Mouse (Mus musculus): ENCODE measurements around the gene 4930583I09Rik. TPM values are rescaled to one million over a fixed set of nuclear protein-coding genes. Genes with fewer than 3 reads are reported as not detected.

4930583I09Rik gene
- total RNA-seq (2014; rRNA removed) (not detected in 2 replicates), polyA plus RNA-seq (2015; fragmentation: Nextera tagmentation; extraction: Ambion mirVana) (not detected in 2 replicates)

GRCm38 (mm10) chr17:64835928-64836327 is at the start of gene 4930583I09Rik:
4930583I09Rik (minus strand) TSS chr17:64836071.
- WGBS, result 62% methylated on average over 6 of the region's 6 CpGs
- no peaks in the 10 kb centered on the region for H3K36me3 ChIP-seq (ENCODE audit: insufficient read depth, low read length)
- no peak for DNase-seq (ENCODE audit: low spot score)

GRCm38 (mm10) chr17:64876111-64876510 is 40.2 kb upstream of the 4930583I09Rik start:
- WGBS, result 70% methylated on average over 12 of the region's 12 CpGs
- no peak for ATAC-seq
- no peaks in the 10 kb centered on the region for H3K36me3 ChIP-seq (ENCODE audit: insufficient read depth, low read length)
- no peak overlapping the region for H3K4me2 ChIP-seq (ENCODE audit: low read depth, low read length)
- H3K4me3 ChIP-seq (ENCODE audit: low read length), result no peak overlapping the region
- DNase-seq (ENCODE audit: low spot score), result no peak
- H3K9me3 ChIP-seq (ENCODE audit: low read length), result no peaks in the 10 kb centered on the region
- no peak for TF ChIP-seq CTCF (IDR thresholded peaks at IDR 0.05; ENCODE audit: low read depth)
- no peaks in the 10 kb centered on the region for H3K4me1 ChIP-seq (ENCODE audit: insufficient read depth, low read length)
- H3K9ac ChIP-seq (replicated peaks; ENCODE audit: low read length), result no peak overlapping the region
- no peaks in the 10 kb centered on the region for H3K27me3 ChIP-seq (ENCODE audit: insufficient read depth, low read length)
- no peak overlapping the region for H3K27ac ChIP-seq

More at GRCm38 (mm10) chr17:64835928-64836327, at the start of gene 4930583I09Rik:
- H3K9ac ChIP-seq (replicated peaks; ENCODE audit: low read length), result no peak within 1 kb of the TSS
- no peak within 1 kb of the TSS for H3K4me3 ChIP-seq (ENCODE audit: low read length)
- TF ChIP-seq CTCF (IDR thresholded peaks at IDR 0.05; ENCODE audit: low read depth), result no peak
- H3K9me3 ChIP-seq (ENCODE audit: low read length), result no peaks in the 10 kb centered on the region
- ATAC-seq, result no peak
- H3K4me1 ChIP-seq (ENCODE audit: insufficient read depth, low read length), result no peaks in the 10 kb centered on the region
- H3K27me3 ChIP-seq (ENCODE audit: insufficient read depth, low read length), result no peaks in the 10 kb centered on the region
- no peak within 1 kb of the TSS for H3K27ac ChIP-seq
- peak within 1 kb of the TSS; percentile 27 for H3K4me2 ChIP-seq (ENCODE audit: low read depth, low read length)

- Histone ChIP-seq H3K36me3 (ENCODE audit: insufficient read depth, low read length) (no peaks in the 10 kb centered on the region), H3K9me3 (ENCODE audit: low read length) (no peaks in the 10 kb centered on the region), H3K4me1 (ENCODE audit: insufficient read depth, low read length) (no peaks in the 10 kb centered on the region), H3K27me3 (ENCODE audit: insufficient read depth, low read length) (no peaks in the 10 kb centered on the region), H3K4me3 (ENCODE audit: low read length) (no peak overlapping the region), H3K9ac (replicated peaks; ENCODE audit: low read length) (no peak overlapping the region), H3K27ac (no peak overlapping the region), H3K4me2 (ENCODE audit: low read depth, low read length) (no peak overlapping the region)
- peak; percentile 84 for TF ChIP-seq CTCF (IDR thresholded peaks at IDR 0.05; ENCODE audit: low read depth)
- peak; percentile 67 for DNase-seq (ENCODE audit: low spot score)
- ATAC-seq, result peak; percentile 53; the same call in 1 of the 2 replicates
- WGBS, result 15% methylated on average over 4 of the region's 4 CpGs
Measured at GRCm38 (mm10) chr17:64873651-64874072, 37.8 kb upstream of the 4930583I09Rik start.

- H3K27me3 ChIP-seq (ENCODE audit: insufficient read depth, low read length), result no peaks in the 10 kb centered on the region
- TF ChIP-seq CTCF (IDR thresholded peaks at IDR 0.05; ENCODE audit: low read depth), result no peak
- no peaks in the 10 kb centered on the region for H3K4me1 ChIP-seq (ENCODE audit: insufficient read depth, low read length)
- H3K4me3 ChIP-seq (ENCODE audit: low read length), result no peak overlapping the region
- ATAC-seq, result no peak
- 0 out of 2 replicates have a peak, but pooled peaks cover 3% of the 10 kb centered on the region for H3K9me3 ChIP-seq (ENCODE audit: low read length)
- no peak overlapping the region for H3K9ac ChIP-seq (replicated peaks; ENCODE audit: low read length)
- no peak overlapping the region for H3K4me2 ChIP-seq (ENCODE audit: low read depth, low read length)
- no peak for DNase-seq (ENCODE audit: low spot score)
- H3K27ac ChIP-seq, result no peak overlapping the region
- WGBS, result 64% methylated on average over 4 of the region's 4 CpGs
- H3K36me3 ChIP-seq (ENCODE audit: insufficient read depth, low read length), result no peaks in the 10 kb centered on the region
Measured at GRCm38 (mm10) chr17:64863817-64864216, 27.9 kb upstream of the 4930583I09Rik start.

GRCm38 (mm10) chr17:64860963-64861362 is 25.1 kb upstream of the 4930583I09Rik start:
- no peak overlapping the region for H3K9ac ChIP-seq (replicated peaks; ENCODE audit: low read length)
- no peak overlapping the region for H3K27ac ChIP-seq
- no peak for ATAC-seq
- no peaks in the 10 kb centered on the region for H3K36me3 ChIP-seq (ENCODE audit: insufficient read depth, low read length)
- no peaks in the 10 kb centered on the region for H3K4me1 ChIP-seq (ENCODE audit: insufficient read depth, low read length)
- no peak overlapping the region for H3K4me2 ChIP-seq (ENCODE audit: low read depth, low read length)
- DNase-seq (ENCODE audit: low spot score), result no peak
- TF ChIP-seq CTCF (IDR thresholded peaks at IDR 0.05; ENCODE audit: low read depth), result no peak
- H3K4me3 ChIP-seq (ENCODE audit: low read length), result no peak overlapping the region
- no peaks in the 10 kb centered on the region for H3K9me3 ChIP-seq (ENCODE audit: low read length)
- H3K27me3 ChIP-seq (ENCODE audit: insufficient read depth, low read length), result no peaks in the 10 kb centered on the region
- 84% methylated on average over 3 of the region's 3 CpGs for WGBS

- no peaks in the 10 kb centered on the region for H3K9me3 ChIP-seq (ENCODE audit: low read length)
- no peaks in the 10 kb centered on the region for H3K27me3 ChIP-seq (ENCODE audit: insufficient read depth, low read length)
- H3K27ac ChIP-seq, result no peak overlapping the region
- H3K9ac ChIP-seq (replicated peaks; ENCODE audit: low read length), result no peak overlapping the region
- TF ChIP-seq CTCF (IDR thresholded peaks at IDR 0.05; ENCODE audit: low read depth), result no peak
- no peak overlapping the region for H3K4me3 ChIP-seq (ENCODE audit: low read length)
- no peak overlapping the region for H3K4me2 ChIP-seq (ENCODE audit: low read depth, low read length)
- H3K4me1 ChIP-seq (ENCODE audit: insufficient read depth, low read length), result no peaks in the 10 kb centered on the region
- ATAC-seq, result no peak
- no peaks in the 10 kb centered on the region for H3K36me3 ChIP-seq (ENCODE audit: insufficient read depth, low read length)
- 79% methylated on average over 6 of the region's 6 CpGs for WGBS
- no peak for DNase-seq (ENCODE audit: low spot score)
Measured at GRCm38 (mm10) chr17:64858848-64859247, 23.0 kb upstream of the 4930583I09Rik start.

GRCm38 (mm10) chr17:64848031-64848430 is 12.2 kb upstream of the 4930583I09Rik start:
- DNase-seq (ENCODE audit: low spot score) (no peak), ATAC-seq (no peak)
- Histone ChIP-seq H3K4me2 (ENCODE audit: low read depth, low read length) (no peak overlapping the region), H3K27ac (no peak overlapping the region), H3K4me1 (ENCODE audit: insufficient read depth, low read length) (no peaks in the 10 kb centered on the region), H3K27me3 (ENCODE audit: insufficient read depth, low read length) (no peaks in the 10 kb centered on the region), H3K4me3 (ENCODE audit: low read length) (no peak overlapping the region), H3K36me3 (ENCODE audit: insufficient read depth, low read length) (no peaks in the 10 kb centered on the region), H3K9me3 (ENCODE audit: low read length) (no peaks in the 10 kb centered on the region), H3K9ac (replicated peaks; ENCODE audit: low read length) (no peak overlapping the region)
- whole genome bisulfite sequencing, result 84% methylated on average over 4 of the region's 4 CpGs
- TF ChIP-seq CTCF (IDR thresholded peaks at IDR 0.05; ENCODE audit: low read depth), result no peak
